Mouse (Mus musculus): Measurements from ENCODE around the gene Cfap97d1. TPM values are rescaled to one million over a fixed set of nuclear protein-coding genes. Genes with fewer than 3 reads are reported as not detected.
"Not testable (repeated sequence)": the region's sequence is repeated elsewhere in the genome, so short reads cannot be mapped to it uniquely, and the experiment has no call there.

The Cfap97d1 gene
- total RNA-seq, 2 experiments from 2014 or later, result not detected

DNA sequence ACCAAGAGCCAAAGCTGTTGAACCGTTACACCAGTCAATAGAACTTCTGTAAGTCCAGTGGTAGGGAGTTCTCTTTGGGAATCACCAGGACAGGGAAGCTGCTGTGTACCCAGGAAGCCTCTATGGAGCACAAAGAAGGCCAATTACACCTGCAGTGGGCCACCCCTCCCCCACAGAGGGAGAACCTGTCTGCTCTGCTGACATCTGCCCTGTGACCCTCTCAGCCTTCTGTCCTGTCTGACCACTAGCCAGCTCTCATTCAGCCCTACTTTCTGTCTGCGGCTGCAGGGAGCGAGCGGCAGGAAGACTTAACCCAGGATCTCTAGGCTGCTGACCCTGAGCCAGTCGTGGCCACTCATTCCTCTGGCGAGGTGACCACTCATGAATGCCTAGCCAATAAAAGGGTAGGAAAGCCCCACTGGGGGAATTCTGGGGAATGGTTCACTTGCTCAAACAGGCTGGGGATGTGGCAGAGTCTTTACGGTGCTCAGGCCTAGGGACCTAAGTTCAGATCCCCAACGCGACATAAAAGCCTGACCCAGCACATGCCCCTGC is 3.4 kb upstream of the Cfap97d1 start:
- TF ChIP-seq CTCF (conservative IDR thresholded peaks at IDR 0.05), result no peak
- no peak for DNase-seq (ENCODE audit: low spot score in 2 of 2)
- Histone ChIP-seq H3K4me3 (no peak overlapping the region), H3K27ac (no peak overlapping the region)

- TF ChIP-seq CTCF (conservative IDR thresholded peaks at IDR 0.05), result no peak
- Histone ChIP-seq H3K27ac (peak overlapping the region; percentile 46; the same call in 1 of the 2 replicates), H3K4me3 (peak overlapping the region; percentile 17; the same call in 1 of the 2 replicates)
- no peak for DNase-seq (ENCODE audit: low spot score in 2 of 2)
Measured at GRCm38 (mm10) chr11:101981850-101982249, 2.2 kb upstream of the Cfap97d1 start.

GRCm38 (mm10) chr11:101982981-101983411 is 1.1 kb upstream of the Cfap97d1 start:
- no peak for TF ChIP-seq CTCF (conservative IDR thresholded peaks at IDR 0.05)
- Histone ChIP-seq H3K27ac (peak overlapping the region; percentile 96), H3K4me3 (peak overlapping the region; percentile 79)
- no peak for DNase-seq (ENCODE audit: low spot score in 2 of 2)

- no peak for TF ChIP-seq CTCF (conservative IDR thresholded peaks at IDR 0.05)
- no peak for DNase-seq (ENCODE audit: low spot score in 2 of 2)
- H3K4me3 ChIP-seq, result peak overlapping the region; percentile 79
- peak overlapping the region; percentile 96 for H3K27ac ChIP-seq
Measured at GRCm38 (mm10) chr11:101983431-101983921, 603 bp upstream of the Cfap97d1 start.

DNA sequence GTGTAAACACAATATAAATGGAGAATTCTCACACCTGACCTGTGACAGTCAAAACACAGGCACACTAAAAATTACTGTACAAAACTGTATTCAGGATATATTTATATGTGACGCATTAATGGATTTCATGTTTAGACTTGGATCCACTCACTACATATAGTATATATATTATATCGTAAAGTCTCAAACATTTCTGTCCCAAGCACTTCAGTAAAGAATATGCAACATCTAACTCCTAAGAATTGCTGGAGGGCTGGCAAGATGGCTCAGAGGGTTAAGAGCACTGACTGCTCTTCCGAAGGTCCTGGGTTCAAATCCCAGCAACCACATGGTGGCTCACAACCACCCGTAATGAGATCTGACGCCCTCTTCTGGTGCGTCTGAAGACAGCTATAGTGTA is 1.4 kb downstream of the Cfap97d1 start:
- not testable (repeated sequence) for DNase-seq (ENCODE audit: low spot score in 2 of 2); H3K4me3 ChIP-seq
- peak overlapping the region; percentile 96; the same call in 1 of the 2 replicates for H3K27ac ChIP-seq

DNA sequence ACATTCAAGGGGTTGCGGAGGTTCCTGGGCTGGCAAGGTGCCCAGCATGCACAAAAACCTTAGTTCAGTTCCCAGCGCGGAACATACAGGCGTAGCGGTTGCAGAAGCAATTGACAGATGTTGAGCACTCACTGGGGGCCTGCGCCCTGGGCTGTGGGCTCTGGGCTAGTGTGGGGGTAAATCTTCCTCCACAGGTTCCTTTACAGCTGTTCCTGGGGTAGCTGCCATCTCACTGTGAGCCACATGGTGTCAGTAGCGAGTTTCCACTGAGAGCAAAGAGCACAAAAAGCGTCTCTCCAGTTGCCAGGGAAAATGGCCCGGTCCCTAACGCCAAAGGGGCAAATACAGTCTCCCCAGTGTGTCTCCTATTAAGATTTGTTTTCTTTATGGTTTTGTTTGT is 1.9 kb downstream of the Cfap97d1 start:
- Histone ChIP-seq H3K27ac (no peak overlapping the region), H3K4me3 (no peak overlapping the region)
- DNase-seq (ENCODE audit: low spot score in 2 of 2), result peak; percentile 85 to 87
- peak; percentile 87 for TF ChIP-seq CTCF (conservative IDR thresholded peaks at IDR 0.05)

DNA sequence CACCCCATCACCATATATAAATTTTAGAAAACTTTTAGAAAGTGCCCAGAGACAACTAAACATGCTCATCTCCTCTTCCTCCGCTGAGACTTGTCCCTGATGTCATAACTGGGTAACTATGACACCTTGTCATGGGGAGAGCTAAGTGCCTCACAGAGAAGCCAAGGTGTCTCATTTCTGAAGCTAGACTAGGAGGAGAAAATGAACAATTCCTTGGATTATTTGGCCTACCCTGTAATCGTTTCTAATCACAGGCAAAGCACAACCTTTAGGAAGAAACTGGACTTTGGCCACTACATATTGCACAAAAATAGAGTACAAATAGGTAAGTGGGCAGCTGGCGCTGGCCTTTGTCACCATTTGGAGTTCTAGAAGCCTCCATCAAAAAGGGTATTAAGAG is 2.8 kb downstream of the Cfap97d1 start, which contains the start of gene Dusp3:
Gene Dusp3, minus strand, starts transcription at position 101 of the 400 bp plus-strand sequence.
- Histone ChIP-seq H3K27ac (no peak within 1 kb of the TSS), H3K4me3 (no peak within 1 kb of the TSS)
- no peak for TF ChIP-seq CTCF (conservative IDR thresholded peaks at IDR 0.05)
- DNase-seq (ENCODE audit: low spot score in 2 of 2), result no peak

DNA sequence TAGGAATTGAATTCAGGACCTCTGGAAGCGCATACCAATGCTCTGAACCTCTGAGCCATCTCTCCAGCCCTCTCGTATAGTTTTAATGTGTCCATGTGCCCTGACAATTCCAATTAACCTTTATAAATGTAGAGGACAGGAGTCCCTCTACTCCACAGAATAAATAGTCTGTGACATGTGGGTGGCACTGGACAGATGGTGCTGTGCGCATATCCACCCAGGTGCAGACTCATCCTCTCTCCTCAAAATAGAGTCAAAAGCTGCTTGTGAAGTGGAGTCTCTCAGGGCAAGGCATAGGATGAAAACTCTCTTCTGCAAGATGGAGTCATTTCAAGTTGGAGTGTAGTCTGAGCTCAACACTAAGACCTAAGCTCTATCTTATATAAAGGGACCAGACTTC is 6.2 kb downstream of the Cfap97d1 start:
- no peak for DNase-seq (ENCODE audit: low spot score in 2 of 2)
- no peak for TF ChIP-seq CTCF (conservative IDR thresholded peaks at IDR 0.05)
- H3K4me3 ChIP-seq, result no peak overlapping the region
- H3K27ac ChIP-seq, result no peak overlapping the region

DNA sequence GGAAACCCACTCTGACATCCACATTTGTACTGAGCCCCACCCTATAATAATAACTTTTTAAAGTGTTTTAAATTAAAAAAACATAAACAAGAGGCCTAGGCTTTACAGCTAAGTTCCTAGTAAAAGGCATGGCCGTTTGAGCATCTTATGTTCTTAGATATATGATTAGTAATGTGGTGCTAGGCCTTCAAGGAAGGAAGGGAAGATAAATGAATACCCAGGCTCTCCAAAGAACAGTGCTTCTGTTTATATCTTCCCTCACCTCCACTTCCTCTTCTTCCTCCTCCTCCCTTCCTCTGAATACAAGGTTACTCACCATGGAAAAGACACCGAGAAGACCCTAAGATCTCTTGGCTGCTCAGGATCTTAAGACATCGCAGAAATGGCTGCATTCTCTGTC is 7.7 kb downstream of the Cfap97d1 start:
- H3K4me3 ChIP-seq, result no peak overlapping the region
- no peak for TF ChIP-seq CTCF (conservative IDR thresholded peaks at IDR 0.05)
- DNase-seq (ENCODE audit: low spot score in 2 of 2), result no peak
- H3K27ac ChIP-seq, result no peak overlapping the region

GRCm38 (mm10) chr11:101992411-101992810 is 8.3 kb downstream of the Cfap97d1 start:
- no peak overlapping the region for H3K4me3 ChIP-seq
- no peak for DNase-seq (ENCODE audit: low spot score in 2 of 2)
- H3K27ac ChIP-seq, result no peak overlapping the region
- no peak for TF ChIP-seq CTCF (conservative IDR thresholded peaks at IDR 0.05)

GRCm38 (mm10) chr11:101994100-101994499 is 10.0 kb downstream of the Cfap97d1 start:
- H3K27ac ChIP-seq, result no peak overlapping the region
- H3K4me3 ChIP-seq, result no peak overlapping the region
- TF ChIP-seq CTCF (conservative IDR thresholded peaks at IDR 0.05), result no peak
- DNase-seq (ENCODE audit: low spot score in 2 of 2), result no peak

DNA sequence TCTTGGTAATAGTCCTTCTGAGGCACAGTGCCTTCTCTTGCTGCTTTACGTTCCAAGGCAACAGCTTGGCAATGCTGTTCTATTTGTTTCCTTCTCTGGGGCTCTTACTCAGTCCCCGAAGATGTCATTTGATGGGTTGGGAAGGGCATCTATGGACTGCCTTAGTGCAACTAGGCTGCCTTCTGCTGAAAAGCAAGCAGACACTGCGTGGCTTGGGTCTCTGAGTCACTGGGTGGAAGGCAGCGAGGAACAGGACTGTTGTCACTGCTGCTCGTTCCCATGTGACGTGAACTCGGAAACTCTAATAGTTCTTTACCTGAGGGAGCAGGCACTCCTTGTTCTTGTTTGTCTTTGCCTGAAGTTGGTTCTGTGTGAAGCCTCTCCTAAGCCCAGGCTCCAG is 11.9 kb downstream of the Cfap97d1 start:
- no peak for TF ChIP-seq CTCF (conservative IDR thresholded peaks at IDR 0.05)
- Histone ChIP-seq H3K27ac (no peak overlapping the region), H3K4me3 (no peak overlapping the region)
- no peak for DNase-seq (ENCODE audit: low spot score in 2 of 2)

GRCm38 (mm10) chr11:101998258-101998657 is 14.2 kb downstream of the Cfap97d1 start:
- H3K4me3 ChIP-seq, result no peak overlapping the region
- H3K27ac ChIP-seq, result peak overlapping the region; percentile 2; the same call in 1 of the 2 replicates
- no peak for TF ChIP-seq CTCF (conservative IDR thresholded peaks at IDR 0.05)
- no peak for DNase-seq (ENCODE audit: low spot score in 2 of 2)

GRCm38 (mm10) chr11:101999466-101999865 is 15.4 kb downstream of the Cfap97d1 start:
- no peak overlapping the region for H3K4me3 ChIP-seq
- peak overlapping the region; percentile 67; the same call in 1 of the 2 replicates for H3K27ac ChIP-seq
- DNase-seq (ENCODE audit: low spot score in 2 of 2), result peak in 1 of 2 experiments; percentile 53
- TF ChIP-seq CTCF (conservative IDR thresholded peaks at IDR 0.05), result no peak

Measured in layer of hippocampus, adult 2 months (tissue).